Mouse (Mus musculus) limb, embryonic 13.5 days (tissue): ENCODE data around the gene Rnf148. TPM values are rescaled to one million over a fixed set of nuclear protein-coding genes. Genes with fewer than 3 reads are reported as not detected.

Source experiments
- ATAC-seq: fragments of 200-750 bp; cut with Nextera tagmentation; 2 replicates; pipeline ENCODE4 v1.8.0; 2017; ENCODE audit warnings: low read depth, moderate number of reproducible peaks, moderate TSS enrichment; ENCODE audit not compliant: low FRiP score
- H3K27ac ChIP-seq: fragments of 300-500 bp; sonication (generic); 2 replicates; pipeline ENCODE4 v1.5.1; 2015; ENCODE audit warnings: inconsistent platforms, mild to moderate bottlenecking, moderate library complexity
- H3K27me3 ChIP-seq: fragments of 300-500 bp; sonication (generic); 2 replicates; pipeline ENCODE4 v1.6.1; 2015; ENCODE audit warnings: mild to moderate bottlenecking, inconsistent platforms
- H3K36me3 ChIP-seq: fragments of 300-500 bp; sonication (generic); 2 replicates; pipeline ENCODE4 v1.6.1; 2015; ENCODE audit warnings: inconsistent platforms, mild to moderate bottlenecking, moderate library complexity
- H3K4me1 ChIP-seq: fragments of 300-500 bp; sonication (generic); 2 replicates; pipeline ENCODE4 v1.6.1; 2015; ENCODE audit warnings: inconsistent platforms
- H3K4me2 ChIP-seq: fragments of 300-500 bp; sonication (generic); replicated peaks from 2 replicates; pipeline ENCODE4 v1.6.1; 2015; ENCODE audit warnings: inconsistent platforms, mild to moderate bottlenecking, moderate library complexity
- H3K4me3 ChIP-seq: fragments of 300-500 bp; sonication (generic); 2 replicates; pipeline ENCODE4 v1.5.1; 2015; ENCODE audit warnings: moderate library complexity, mild to moderate bottlenecking, inconsistent platforms
- H3K9ac ChIP-seq: fragments of 300-500 bp; sonication (generic); 2 replicates; pipeline ENCODE4 v1.6.1; 2015; ENCODE audit warnings: mild to moderate bottlenecking, inconsistent platforms
- H3K9me3 ChIP-seq: fragments of 300-500 bp; sonication (generic); 2 replicates; pipeline ENCODE4 v1.6.1; 2016; ENCODE audit warnings: inconsistent platforms
- WGBS: fragments of 180-500 bp; shearing (Covaris S2); methylation state at CpG from one replicate; pipeline ENCODE4 v1.1.7; 2015; 5-methylcytosine and 5-hydroxymethylcytosine counted together
- polyA plus RNA-seq: library from polyadenylated mRNA; unstranded; fragments of >200 nt; fragmentation: Nextera tagmentation; extraction: Ambion mirVana; gene quantifications from 2 replicates; pipeline ENCODE4 v1.2.1, GENCODE M21; 2015

Rnf148 gene
- polyA plus RNA-seq: not detected in 2 replicates

DNA sequence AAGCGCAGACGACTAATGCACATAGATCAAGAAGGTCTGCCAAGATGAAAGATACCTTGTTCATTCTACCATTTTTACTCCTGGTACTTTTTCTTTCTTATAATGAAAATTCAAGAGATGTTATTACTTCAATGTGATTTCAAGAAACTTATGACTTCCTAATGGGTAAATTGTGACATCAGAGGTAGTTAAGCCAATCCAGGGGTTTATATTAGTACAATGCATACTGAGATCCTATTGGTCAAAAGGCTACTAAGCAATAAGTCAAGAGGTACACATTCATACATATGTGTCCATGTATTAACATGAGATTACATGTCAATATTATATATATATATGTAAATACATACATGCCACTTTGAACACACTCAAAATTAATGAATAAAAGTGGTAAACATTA is at the start of gene Rnf148:
Rnf148 (minus strand) TSS at position 101 of the 400 bp plus-strand sequence.
- Histone ChIP-seq H3K9me3 (no peaks in the 10 kb centered on the region), H3K4me2 (no peak within 1 kb of the TSS), H3K4me3 (no peak within 1 kb of the TSS), H3K27ac (no peak within 1 kb of the TSS), H3K27me3 (no peaks in the 10 kb centered on the region), H3K9ac (no peak within 1 kb of the TSS), H3K36me3 (no peaks in the 10 kb centered on the region), H3K4me1 (no peaks in the 10 kb centered on the region)
- WGBS: 96% methylated on average over 2 of the region's 2 CpGs
- ATAC-seq: no peak

DNA sequence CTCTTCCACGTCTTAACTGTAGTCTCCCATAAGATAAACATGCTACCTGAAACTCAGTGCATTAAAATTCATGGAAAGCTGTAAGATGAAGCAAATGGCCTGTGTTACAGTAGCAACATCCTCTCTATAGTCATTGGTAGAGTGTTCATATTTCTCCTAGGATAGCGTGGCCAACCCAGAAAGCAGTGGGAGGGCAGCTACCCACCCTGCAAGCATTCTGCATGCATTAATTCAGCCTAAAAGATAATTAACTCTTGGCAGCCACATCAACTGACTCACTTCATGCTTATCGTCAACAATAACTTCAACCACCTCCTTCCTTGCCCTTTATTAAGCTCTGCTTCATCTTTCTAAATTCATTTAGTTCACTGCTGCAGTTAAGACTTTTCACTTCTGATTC is 45.9 kb upstream of the Rnf148 start:
- Histone ChIP-seq H3K9me3 (no peaks in the 10 kb centered on the region), H3K27me3 (no peaks in the 10 kb centered on the region), H3K36me3 (no peaks in the 10 kb centered on the region), H3K4me3 (no peak overlapping the region), H3K9ac (no peak overlapping the region), H3K27ac (no peak overlapping the region), H3K4me1 (no peaks in the 10 kb centered on the region), H3K4me2 (no peak overlapping the region)
- WGBS: 75% methylated on average over 3 of the region's 3 CpGs
- ATAC-seq: no peak

DNA sequence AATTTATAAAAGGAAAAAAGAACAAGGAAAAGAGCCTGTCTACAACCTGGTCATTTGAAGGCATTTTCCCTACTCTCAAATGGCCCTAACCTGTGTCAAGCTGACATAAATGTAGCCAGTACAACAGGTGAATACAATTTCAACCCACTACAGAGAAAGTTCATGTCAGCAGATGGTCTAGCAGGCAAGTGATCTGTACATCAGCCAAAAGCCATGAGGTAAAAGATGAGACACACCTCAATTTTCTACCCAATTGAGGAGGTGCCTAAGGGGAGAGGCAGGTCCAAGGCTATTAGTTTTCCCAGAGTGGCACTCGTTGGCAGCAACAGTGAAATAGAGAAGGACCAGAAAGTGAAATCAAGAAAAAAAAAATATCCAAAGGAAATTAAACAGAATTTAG is 23.2 kb upstream of the Rnf148 start:
- Histone ChIP-seq H3K27ac (no peak overlapping the region), H3K27me3 (no peaks in the 10 kb centered on the region), H3K4me2 (no peak overlapping the region), H3K9ac (no peak overlapping the region), H3K4me3 (no peak overlapping the region), H3K36me3 (no peaks in the 10 kb centered on the region), H3K4me1 (no peaks in the 10 kb centered on the region), H3K9me3 (no peaks in the 10 kb centered on the region)
- WGBS: 62% methylated on average over 1 of the region's 1 CpGs
- no peak for ATAC-seq

DNA sequence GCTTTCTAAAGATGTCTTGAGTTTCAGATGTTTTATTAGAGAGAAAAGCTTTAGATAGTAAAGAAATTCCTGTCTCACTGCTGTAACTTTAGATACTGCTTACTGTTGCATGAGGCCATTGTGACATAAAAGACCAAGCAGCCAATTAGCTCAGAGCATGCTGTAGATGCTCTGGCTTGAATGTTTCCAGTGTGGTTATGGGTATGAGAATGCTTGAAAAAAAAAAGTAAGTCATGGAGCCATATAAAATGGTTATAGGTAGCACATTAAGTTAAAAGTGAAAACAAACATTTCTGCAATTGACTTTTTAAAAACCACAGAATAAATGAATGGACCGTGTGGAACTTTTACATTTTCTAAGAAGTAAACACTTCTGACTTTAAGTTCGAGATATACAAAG is 4.7 kb downstream of the Rnf148 start, which contains the start of gene Rnf133:
Rnf133 (minus strand) TSS at position 101 of the 400 bp plus-strand sequence.
- no peaks in the 10 kb centered on the region for H3K9me3 ChIP-seq
- no peak within 1 kb of the TSS for H3K4me3 ChIP-seq
- WGBS: 82% methylated on average over 2 of the region's 2 CpGs
- H3K36me3 ChIP-seq: no peaks in the 10 kb centered on the region
- H3K4me1 ChIP-seq: no peaks in the 10 kb centered on the region
- H3K27me3 ChIP-seq: no peaks in the 10 kb centered on the region
- H3K9ac ChIP-seq: no peak within 1 kb of the TSS
- no peak for ATAC-seq
- no peak within 1 kb of the TSS for H3K4me2 ChIP-seq
- H3K27ac ChIP-seq: no peak within 1 kb of the TSS

DNA sequence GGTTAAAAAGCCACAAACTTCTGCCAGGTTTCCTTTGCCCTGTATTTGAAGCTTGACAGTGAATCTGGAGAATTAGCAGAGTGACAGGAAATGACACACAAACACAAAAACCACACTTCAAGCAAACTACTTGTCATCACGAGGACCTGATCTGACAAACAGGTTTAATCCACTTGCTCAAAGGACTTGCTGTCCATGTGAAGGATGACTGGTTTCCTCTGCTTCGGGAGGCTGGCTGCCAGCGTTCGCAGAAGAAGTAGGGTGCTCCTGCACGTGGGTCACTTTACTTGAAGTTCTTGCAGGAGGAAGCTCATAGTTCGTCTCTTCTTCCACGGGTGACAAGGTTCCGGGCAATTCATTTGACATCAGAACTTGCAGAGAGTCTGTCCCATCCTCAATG is 6.2 kb downstream of the Rnf148 start:
- 80% methylated on average over 8 of the region's 8 CpGs for WGBS
- Histone ChIP-seq H3K27ac (no peak overlapping the region), H3K9ac (no peak overlapping the region), H3K4me3 (no peak overlapping the region), H3K4me2 (no peak overlapping the region), H3K27me3 (no peaks in the 10 kb centered on the region), H3K9me3 (no peaks in the 10 kb centered on the region), H3K4me1 (no peaks in the 10 kb centered on the region), H3K36me3 (no peaks in the 10 kb centered on the region)
- no peak for ATAC-seq

DNA sequence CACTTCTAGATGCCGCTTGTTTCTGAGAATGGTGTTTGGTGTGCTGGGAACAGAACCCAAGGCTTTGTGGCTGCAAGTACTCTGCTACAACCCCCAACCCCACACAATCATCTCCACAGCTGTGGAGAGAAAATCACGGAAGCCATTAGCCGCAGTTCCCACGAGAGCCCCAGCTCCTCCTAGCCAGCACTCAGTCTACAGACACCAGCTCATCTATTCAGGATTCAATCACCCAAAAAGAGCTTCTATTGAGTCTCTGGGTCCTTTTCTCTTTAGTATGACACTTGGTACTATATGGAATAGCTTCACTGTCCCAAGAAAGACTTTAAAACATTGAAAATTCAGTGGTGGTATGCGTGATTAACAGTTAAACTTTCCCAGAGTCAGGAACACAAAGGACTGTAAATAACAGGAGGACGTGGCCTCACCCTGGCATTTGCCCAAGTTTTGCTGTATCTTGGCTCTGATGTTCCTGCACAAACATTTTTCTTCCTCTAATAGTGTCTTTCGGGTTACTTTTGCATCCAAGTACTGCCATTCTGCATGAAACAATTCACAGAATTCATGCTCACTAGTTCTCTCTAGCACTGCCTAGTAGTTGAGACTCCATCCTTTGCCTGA is 7.2 kb downstream of the Rnf148 start:
- ATAC-seq: no peak
- Histone ChIP-seq H3K9ac (no peak overlapping the region), H3K9me3 (no peaks in the 10 kb centered on the region), H3K4me2 (no peak overlapping the region), H3K27ac (no peak overlapping the region), H3K4me1 (no peaks in the 10 kb centered on the region), H3K4me3 (no peak overlapping the region), H3K36me3 (no peaks in the 10 kb centered on the region), H3K27me3 (no peaks in the 10 kb centered on the region)
- WGBS: 77% methylated on average over 7 of the region's 7 CpGs

DNA sequence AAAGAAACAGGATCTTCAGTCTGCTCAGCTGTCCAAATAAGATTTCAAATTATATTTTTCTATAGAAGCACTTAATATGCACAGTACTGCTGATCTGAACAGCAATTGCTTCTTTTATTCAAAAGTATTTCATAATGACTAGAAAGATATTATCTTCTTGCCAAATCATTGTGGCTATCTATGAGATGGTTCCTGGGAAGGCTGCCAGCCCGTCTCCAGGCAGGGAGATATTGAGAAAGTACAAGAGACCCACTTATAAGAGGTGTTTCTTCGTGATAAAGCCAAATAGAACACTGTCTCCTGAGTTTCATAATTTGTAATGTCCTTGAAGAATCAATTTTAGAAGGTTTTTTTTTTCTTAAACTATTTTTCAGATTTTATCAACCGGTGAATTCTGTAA is 17.9 kb downstream of the Rnf148 start:
- no peaks in the 10 kb centered on the region for H3K36me3 ChIP-seq

DNA sequence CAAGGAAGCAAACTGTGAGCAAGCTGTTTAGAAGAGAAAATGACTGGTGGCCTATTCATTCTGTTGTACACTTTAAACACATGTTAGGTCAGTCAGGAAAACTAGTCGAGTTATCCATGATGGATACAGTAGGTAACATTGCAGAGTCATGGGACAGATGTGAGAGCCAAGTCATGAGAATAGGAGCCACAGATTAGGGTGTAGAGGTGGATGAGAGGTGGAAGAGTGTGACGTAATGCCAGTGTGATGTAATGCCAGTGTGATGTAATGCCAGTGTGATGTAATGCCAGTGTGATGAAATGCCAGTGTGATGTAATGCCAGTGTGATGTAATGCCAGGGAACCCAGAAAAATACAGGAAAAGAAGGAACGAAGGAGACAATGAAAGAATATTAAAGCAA is 19.7 kb downstream of the Rnf148 start:
- Histone ChIP-seq H3K4me1 (no peaks in the 10 kb centered on the region), H3K9ac (no peak overlapping the region), H3K4me2 (no peak overlapping the region), H3K27me3 (no peaks in the 10 kb centered on the region), H3K36me3 (no peaks in the 10 kb centered on the region), H3K27ac (no peak overlapping the region), H3K9me3 (no peaks in the 10 kb centered on the region), H3K4me3 (no peak overlapping the region)
- WGBS: 89% methylated on average over 3 of the region's 3 CpGs
- ATAC-seq: no peak

More for the DNA sequence above, 17.9 kb downstream of the Rnf148 start:
- H3K4me3 ChIP-seq: no peak overlapping the region
- 77% methylated on average over 3 of the region's 3 CpGs for WGBS
- no peak overlapping the region for H3K9ac ChIP-seq
- H3K9me3 ChIP-seq: no peaks in the 10 kb centered on the region
- no peak overlapping the region for H3K4me2 ChIP-seq
- no peaks in the 10 kb centered on the region for H3K27me3 ChIP-seq
- no peaks in the 10 kb centered on the region for H3K4me1 ChIP-seq
- no peak for ATAC-seq
- no peak overlapping the region for H3K27ac ChIP-seq

DNA sequence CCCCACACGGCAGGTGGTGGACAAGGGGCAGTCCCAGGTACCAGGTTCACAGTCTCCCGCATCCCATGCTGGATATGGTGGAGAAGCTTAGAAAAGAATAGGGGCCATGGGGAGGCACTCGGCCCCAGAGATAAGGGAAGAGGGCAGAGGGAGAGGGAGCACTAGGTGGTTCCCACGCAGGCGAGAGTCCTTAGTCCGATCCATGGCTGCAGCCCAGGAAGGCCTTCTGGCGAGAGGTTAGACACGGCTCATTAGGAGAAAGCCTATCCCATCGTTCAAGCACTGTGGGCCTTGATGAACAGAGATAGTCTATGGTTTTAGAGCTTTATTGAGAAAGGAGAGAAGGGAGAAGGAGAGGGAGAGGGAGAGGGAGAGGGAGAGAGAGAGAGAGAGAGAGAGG is 20.9 kb downstream of the Rnf148 start:
- no peak overlapping the region for H3K4me3 ChIP-seq
- WGBS: 84% methylated on average over 9 of the region's 9 CpGs

DNA sequence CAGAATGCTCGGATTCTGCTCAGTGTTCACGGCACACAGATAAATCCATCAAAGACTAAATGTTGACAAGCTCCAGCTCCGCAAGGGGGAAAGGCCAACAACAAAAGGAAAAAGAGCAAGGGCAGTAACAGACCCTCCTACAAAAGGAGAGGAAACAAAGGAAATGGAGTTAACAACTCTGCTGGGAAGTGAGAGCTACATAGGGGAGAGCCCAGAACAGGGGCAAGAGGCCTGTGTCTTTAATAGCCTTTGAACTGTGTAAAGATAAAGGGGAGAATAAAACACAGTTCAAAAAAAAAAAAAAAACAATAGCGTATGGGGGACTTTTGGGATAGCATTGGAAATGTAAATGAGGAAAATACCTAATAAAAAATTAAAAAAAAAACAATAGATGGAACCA is 24.5 kb downstream of the Rnf148 start:
- Histone ChIP-seq H3K9ac (no peak overlapping the region), H3K4me1 (no peaks in the 10 kb centered on the region), H3K27ac (no peak overlapping the region), H3K36me3 (no peaks in the 10 kb centered on the region), H3K27me3 (no peaks in the 10 kb centered on the region), H3K9me3 (no peaks in the 10 kb centered on the region), H3K4me2 (no peak overlapping the region), H3K4me3 (no peak overlapping the region)
- 47% methylated on average over 4 of the region's 4 CpGs for WGBS
- ATAC-seq: no peak

More for the DNA sequence above, 20.9 kb downstream of the Rnf148 start:
- no peaks in the 10 kb centered on the region for H3K4me1 ChIP-seq
- no peaks in the 10 kb centered on the region for H3K36me3 ChIP-seq
- no peak overlapping the region for H3K9ac ChIP-seq
- no peak for ATAC-seq
- no peaks in the 10 kb centered on the region for H3K27me3 ChIP-seq
- no peak overlapping the region for H3K27ac ChIP-seq
- H3K4me2 ChIP-seq: no peak overlapping the region
- no peaks in the 10 kb centered on the region for H3K9me3 ChIP-seq

Other genes starting within 250 kb of the Rnf148 start
- not detected in 2 replicates for gene Rnf133, start 4.8 kb downstream of the Rnf148 start, polyA plus RNA-seq
- 2.7 and 3.5 TPM in 2 replicates for gene Cadps2, start 184.3 kb upstream of the Rnf148 start, polyA plus RNA-seq